ENCODE assay signal across 24 mouse cellular contexts in the genomic region with DNA sequence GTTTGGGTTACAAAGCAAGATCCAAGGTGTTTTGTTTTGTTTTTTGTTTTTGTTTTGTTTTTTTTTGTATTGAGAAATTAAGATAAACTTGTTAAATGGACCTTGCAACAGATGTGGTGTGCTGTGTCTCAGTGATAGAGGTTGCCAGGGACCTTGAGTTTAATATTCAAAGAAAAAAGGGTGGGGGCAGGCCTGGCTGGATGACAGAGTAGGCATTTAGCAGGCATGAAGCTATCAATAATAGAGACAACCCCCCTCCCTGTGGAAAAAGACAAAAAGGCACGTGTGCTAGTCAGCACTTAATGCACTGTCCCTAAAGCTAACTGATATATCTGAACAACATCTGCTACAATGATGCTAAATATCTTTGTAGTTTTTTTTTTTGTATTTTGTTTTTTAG.
"Had no signal": no experiment of that assay in that cellular context is flagged by ENCODE, and none has a peak within 500 bp of the region (broad histone marks: within the 10 kb centered on the region; RNA-seq: fewer than 3 reads in every experiment).

No protein-coding gene starts in this region.

- H3K36me3 ChIP-seq: intestine, embryonic 15.5 days had no signal

- H3K4me3 ChIP-seq: gastrocnemius, adult 2 months; heart, adult 2 months; heart, embryonic 12.5 days; hindbrain, embryonic 10.5 days; hindbrain, embryonic 12.5 days; intestine, embryonic 15.5 days; layer of hippocampus, adult 2 months; left cerebral cortex, adult 2 months; limb, embryonic 10.5 days; limb, embryonic 12.5 days; liver, embryonic 13.5 days; liver, embryonic 15.5 days had no signal

- H3K4me1 ChIP-seq: heart, embryonic 12.5 days; intestine, embryonic 15.5 days; limb, embryonic 10.5 days; limb, embryonic 12.5 days had no signal

- H3K9me3 ChIP-seq: heart, embryonic 12.5 days; hindbrain, embryonic 12.5 days; intestine, embryonic 15.5 days; limb, embryonic 10.5 days; limb, embryonic 12.5 days; liver, embryonic 13.5 days; liver, embryonic 15.5 days had no signal

- H3K27ac ChIP-seq: gastrocnemius, adult 2 months; heart, adult 2 months; hindbrain, embryonic 10.5 days; hindbrain, embryonic 12.5 days; hindbrain, embryonic 14.5 days; intestine, embryonic 15.5 days; layer of hippocampus, adult 2 months; left cerebral cortex, adult 2 months; limb, embryonic 10.5 days; limb, embryonic 12.5 days; liver, embryonic 13.5 days; liver, embryonic 15.5 days had no signal

- H3K27me3 ChIP-seq: heart, embryonic 12.5 days; hindbrain, embryonic 12.5 days; intestine, embryonic 15.5 days; limb, embryonic 12.5 days; liver, embryonic 13.5 days; liver, embryonic 15.5 days had no signal

- DNase-seq: gastrocnemius, adult 2 months; gastrocnemius, postnatal 10 days; gastrocnemius, postnatal 25 days; heart, adult 2 months; heart, postnatal 10 days; heart, postnatal 4 days; kidney, adult 18-20 months; kidney, adult 8-10 months; kidney, postnatal 10 days; kidney, postnatal 25 days; kidney, postnatal 4 days; liver; liver, embryonic 13.5 days; liver, postnatal 0 days had no signal
